Mouse (Mus musculus) embryonic stem cell, embryonic (primary cell): ENCODE results near the gene Ogdhl.

ENCODE experiments used
- CTCF ChIA-PET, 4 experiments: fragments of 300-600 bp in 2 of 4; fragments of 350-600 bp in 2 of 4; sonication (Branson Sonifier 250); formaldehyde crosslinking; loops; one replicate each; lab custom pipeline; 2022; ENCODE audit warnings: inconsistent platforms in 2 of 4; lab: Charles Lee
- POLR2A ChIA-PET, 4 experiments: fragments of 300-600 bp in 2 of 4; fragments of 350-600 bp in 2 of 4; sonication (Branson Sonifier 250); formaldehyde crosslinking; loops; one replicate each; lab custom pipeline; 2022; ENCODE audit warnings: antibody characterized with exemption in 4 of 4, inconsistent platforms in 1 of 4; lab: Charles Lee

The Ogdhl gene

DNA sequence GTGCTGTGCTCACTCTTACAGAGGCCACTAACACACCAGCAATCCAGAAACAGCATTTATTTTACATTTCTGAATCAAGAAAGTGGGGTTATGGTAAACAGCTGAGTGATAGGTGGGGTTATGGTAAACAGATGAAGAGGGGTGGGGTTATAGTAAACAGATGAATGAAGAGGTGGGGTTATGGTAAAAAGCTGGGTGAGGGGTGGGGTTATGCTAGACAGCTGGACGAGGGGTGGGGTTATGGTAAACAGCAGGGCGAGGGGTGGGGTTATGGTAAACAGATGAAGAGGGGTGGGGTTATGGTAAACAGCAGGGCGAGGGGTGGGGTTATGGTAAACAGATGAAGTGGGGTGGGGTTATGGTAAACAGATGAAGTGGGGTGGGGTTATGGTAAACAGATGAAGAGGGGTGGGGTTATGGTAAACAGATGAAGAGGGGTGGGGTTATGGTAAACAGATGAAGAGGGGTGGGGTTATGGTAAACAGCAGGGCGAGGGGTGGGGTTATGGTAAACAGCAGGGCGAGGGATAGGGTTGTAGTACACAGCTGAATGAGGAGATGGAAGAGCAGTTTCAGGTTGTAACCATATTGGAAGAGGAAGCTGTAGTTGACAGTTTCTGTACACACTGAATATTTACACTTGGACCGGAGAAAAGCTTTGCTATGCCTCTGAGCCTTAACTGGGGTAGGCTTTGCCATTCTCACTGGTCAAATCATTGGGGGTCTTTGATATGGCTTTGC is 29.5 kb downstream of the Ogdhl start:
- CTCF ChIA-PET: interaction anchor here in 2 of 4 experiments (0.6 to 0.7 kb wide), 4 partner anchors 19 to 259 kb away, joined by 3 to 5 read pairs (median 3); no protein-coding TSS in a partner anchor
- POLR2A ChIA-PET: interaction anchor here (0.5 to 3.4 kb wide), 39 partner anchors 9 to 971 kb away, joined by 3 to 28 read pairs (median 4); partner anchors contain the start of genes Ncoa4 (in 1 of the 4) and Oxnad1 (in 1 of the 4)

DNA sequence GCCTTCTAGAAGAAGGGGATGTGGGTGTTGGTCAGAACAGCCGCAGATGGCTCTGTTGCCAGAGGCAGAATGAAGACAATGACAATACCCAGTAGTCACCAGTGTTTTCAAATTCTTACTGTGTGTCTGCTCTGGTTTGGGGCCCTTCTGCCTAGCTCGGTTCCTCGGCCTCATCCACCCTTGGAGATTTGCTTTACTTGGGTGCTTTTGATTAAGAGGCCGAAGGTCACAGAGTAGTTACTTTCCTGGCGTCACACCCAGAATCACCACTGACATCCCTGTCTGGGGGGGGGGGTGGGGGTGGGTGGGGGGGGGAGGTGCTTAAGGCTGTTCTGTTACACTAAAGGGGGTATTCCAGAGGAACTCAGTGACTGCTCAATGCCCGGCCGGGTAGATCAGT is 42.5 kb downstream of the Ogdhl start:
- CTCF ChIA-PET: interaction anchor here in 3 of 4 experiments (0.6 to 0.7 kb wide), 5 partner anchors 19 to 604 kb away, joined by 3 to 10 read pairs (median 5); no protein-coding TSS in a partner anchor
- POLR2A ChIA-PET: interaction anchor here (0.6 to 4.2 kb wide), 12 partner anchors 11 to 242 kb away, joined by 3 to 28 read pairs (median 5); no protein-coding TSS in a partner anchor

DNA sequence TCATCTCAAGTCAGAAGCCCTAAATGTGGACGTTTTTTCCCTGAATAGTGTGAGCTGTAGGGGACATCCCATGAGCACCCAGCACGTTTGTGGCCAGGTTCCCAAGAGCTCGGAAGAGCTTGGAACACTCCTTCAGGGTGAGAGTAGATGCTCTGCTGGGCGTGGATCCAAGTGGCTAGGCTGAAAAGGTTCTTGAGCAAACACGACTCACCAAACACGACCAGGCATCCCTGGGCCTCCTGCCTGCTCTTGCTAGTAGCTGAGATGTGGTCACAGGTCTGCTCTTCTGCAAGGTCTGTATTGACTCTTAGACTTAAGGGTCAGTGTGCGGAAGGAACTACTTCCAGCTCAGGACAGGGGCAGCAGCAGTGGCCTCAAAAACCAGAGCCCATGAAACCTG is 47.9 kb downstream of the Ogdhl start:
- POLR2A ChIA-PET: interaction anchor here in 1 of 4 experiments (0.6 kb wide), 1 partner anchor 38 kb away, joined by 3 read pairs; no protein-coding TSS in a partner anchor
- CTCF ChIA-PET: interaction anchor here in 1 of 4 experiments (0.6 kb wide), 1 partner anchor 174 kb away, joined by 4 read pairs; no protein-coding TSS in a partner anchor

DNA sequence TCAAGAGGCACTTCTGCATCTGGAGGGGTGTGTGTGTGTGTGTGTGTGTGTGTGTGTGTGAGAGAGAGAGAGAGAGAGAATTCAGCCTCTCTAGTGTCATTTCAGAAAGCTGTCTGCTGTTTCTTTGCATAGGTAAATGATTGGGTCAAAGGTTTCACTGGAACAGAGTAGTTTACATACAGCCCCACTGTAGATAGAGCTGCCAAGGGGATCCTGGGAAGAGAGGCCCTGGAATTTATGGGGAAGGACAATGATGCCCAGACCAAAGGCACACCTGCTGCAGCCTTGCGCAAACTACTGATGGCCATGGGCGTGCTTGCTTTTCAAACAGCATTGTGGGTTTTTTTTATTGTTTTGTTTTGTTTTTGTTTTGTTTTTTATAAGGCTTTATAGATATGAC is 50.7 kb downstream of the Ogdhl start:
- ChIA-PET CTCF (interaction anchor here in 3 of 4 experiments (0.6 to 0.7 kb wide), 3 partner anchors 40 to 247 kb away, joined by 4 to 6 read pairs (median 4); no protein-coding TSS in a partner anchor), POLR2A (interaction anchor here in 3 of 4 experiments (0.6 to 2.0 kb wide), 4 partner anchors 21 to 115 kb away, joined by 3 to 6 read pairs (median 4); no protein-coding TSS in a partner anchor)

DNA sequence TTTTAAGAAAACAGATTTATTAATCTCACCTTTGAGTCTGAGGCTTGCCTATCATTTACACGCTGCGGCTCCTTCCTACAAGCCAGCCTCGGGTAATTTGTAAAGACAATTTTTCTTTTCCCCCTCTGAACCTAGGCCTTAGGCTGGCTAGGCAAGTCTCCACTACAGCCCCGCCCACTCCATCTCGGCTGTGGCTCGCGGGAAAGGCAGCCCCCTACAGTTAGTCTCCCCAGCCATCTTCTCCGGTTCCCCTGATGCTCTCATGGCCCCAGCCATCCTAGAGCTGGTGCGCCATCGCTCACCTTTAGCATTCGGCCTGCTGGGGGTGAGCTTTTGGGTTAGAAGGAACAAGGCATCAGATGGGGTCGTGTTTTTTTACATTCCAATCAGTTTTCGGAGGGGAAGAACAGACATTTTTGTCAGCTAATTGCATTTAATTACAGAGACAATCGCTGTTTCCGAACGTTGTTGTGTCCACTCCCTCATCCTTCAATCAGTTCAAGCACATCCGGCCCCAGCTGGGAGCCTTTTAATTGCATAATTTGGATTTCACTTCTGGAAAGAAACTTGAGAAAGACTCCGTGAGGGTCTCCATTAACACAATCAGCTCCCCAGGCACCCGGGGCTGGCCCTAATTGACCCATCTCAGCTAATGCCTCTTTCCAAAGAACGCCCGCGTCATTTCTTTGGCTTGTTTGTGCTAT is 57.7 kb downstream of the Ogdhl start:
- POLR2A ChIA-PET: interaction anchor here in 3 of 4 experiments (0.6 to 1.6 kb wide), 12 partner anchors 12 to 1649 kb away, joined by 3 to 5 read pairs (median 3); partner anchors contain the start of gene Chat (in 1 of the 3)
- CTCF ChIA-PET: interaction anchor here in 2 of 4 experiments (0.6 to 0.7 kb wide), 3 partner anchors 14 to 29 kb away, joined by 3 to 10 read pairs (median 3); no protein-coding TSS in a partner anchor

DNA sequence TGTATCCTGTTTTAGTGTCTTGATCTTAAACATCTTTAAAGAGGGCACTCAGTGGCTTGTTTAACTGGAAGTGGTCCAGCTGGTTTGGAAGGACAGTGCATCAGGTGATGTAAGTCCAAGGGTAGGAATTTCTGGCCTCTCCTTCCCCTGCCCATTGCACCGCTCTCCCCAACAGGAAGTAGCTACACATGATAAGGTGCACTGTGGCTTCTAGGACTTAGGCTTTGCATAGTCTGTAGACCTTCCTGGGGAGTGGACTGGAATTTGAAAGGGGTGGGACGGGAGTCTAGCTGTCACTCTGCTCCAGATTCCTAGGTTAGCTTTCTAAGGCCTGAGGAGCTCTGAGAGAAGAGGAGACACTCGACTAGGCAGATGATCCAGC is 58.3 kb downstream of the Ogdhl start:
- POLR2A ChIA-PET: interaction anchor here in 3 of 4 experiments (0.6 to 1.6 kb wide), 9 partner anchors 13 to 1649 kb away, joined by 3 to 5 read pairs (median 3); no protein-coding TSS in a partner anchor
- CTCF ChIA-PET: interaction anchor here in 2 of 4 experiments (0.6 to 0.7 kb wide), 3 partner anchors 15 to 28 kb away, joined by 3 to 10 read pairs (median 3); no protein-coding TSS in a partner anchor

DNA sequence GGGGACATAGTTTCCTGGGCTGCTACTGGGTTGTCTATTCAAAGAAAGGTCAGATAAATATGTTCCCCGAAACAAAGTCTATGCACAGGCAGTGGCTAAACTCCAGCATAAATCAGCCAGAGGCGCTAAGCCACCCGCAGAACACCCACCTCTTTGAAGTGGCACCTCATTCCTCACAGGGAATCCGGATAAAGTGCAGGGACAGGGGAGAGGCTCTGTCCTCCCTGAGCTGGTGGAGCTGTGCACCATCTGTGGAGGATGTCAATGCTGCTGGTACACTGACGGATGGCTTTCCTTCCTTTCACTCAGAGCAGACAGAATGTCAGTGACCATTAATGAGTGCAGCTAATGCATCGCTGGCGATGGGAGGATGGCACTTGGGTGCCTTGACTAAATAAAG is 59.2 kb downstream of the Ogdhl start:
- CTCF ChIA-PET: no interaction called here
- POLR2A ChIA-PET: interaction anchor here in 1 of 4 experiments (0.6 kb wide), 1 partner anchor 9 kb away, joined by 3 read pairs; no protein-coding TSS in a partner anchor

DNA sequence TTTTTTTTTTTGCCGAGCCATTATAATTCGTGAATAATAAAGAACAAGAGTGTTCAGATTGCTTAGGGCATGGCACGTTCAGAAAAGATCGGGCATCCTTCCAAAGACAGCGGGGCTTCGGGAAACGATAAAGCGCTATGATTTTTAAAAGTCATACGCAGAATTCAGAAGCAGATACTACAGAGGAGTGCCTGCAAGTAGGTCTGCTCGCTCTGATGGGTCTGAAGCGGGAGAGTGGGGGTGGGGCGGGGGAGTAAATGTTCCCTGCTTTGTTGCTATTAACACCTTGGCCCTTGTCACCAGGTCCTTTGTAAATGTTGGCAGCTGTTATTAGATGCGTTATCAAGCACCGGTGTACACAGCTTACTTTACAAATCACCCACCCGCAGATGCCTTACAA is 59.8 kb downstream of the Ogdhl start:
- ChIA-PET CTCF (no interaction called here), POLR2A (interaction anchor here in 1 of 4 experiments (1.4 kb wide), 1 partner anchor 64 kb away, joined by 3 read pairs; no protein-coding TSS in a partner anchor)

DNA sequence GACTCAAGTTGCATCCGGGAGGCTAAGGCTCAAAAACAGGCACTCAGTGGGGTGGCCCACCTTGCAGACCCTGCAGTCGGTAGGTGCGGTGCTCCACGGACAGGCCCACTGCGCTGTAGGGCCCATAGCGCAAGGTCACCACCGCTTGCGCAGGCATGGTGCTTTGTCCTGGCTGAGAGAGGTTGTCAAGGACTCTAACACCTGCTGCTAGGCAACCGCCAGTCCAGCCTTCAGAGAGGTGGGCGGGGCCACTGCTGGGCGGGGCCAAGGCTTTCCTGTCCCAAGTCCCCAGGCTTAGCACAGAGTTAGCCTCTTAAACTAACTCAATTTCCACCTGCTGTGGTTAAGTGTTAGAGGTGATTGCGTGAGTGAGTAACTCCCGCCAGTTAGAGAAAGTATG is 66.4 kb downstream of the Ogdhl start, which contains the start of gene 1700024G13Rik:
Gene 1700024G13Rik, minus strand, starts transcription at position 196 of the 400 bp plus-strand sequence.
- ChIA-PET CTCF (no interaction called here), POLR2A (interaction anchor here in 1 of 4 experiments (1.1 kb wide), 1 partner anchor 15 kb away, joined by 3 read pairs; no protein-coding TSS in a partner anchor)
